Mouse (Mus musculus) midbrain, embryonic 12.5 days (tissue): ENCODE measurements at regions not wholly inside any gene's neighbourhood (a gene's known extent, or its start where the extent isn't known, plus 50 kb on each side); places are given as distances from the start of the nearest gene placed in this dataset.

Experiments used
- ATAC-seq: fragments of 200-750 bp; cut with Nextera tagmentation; 2 replicates; pipeline ENCODE4 v1.8.0; 2017; ENCODE audit warnings: low read depth, moderate TSS enrichment, moderate library complexity; ENCODE audit not compliant: low FRiP score
- H3K27ac ChIP-seq: fragments of 300-500 bp; sonication (generic); replicated peaks from 2 replicates; pipeline ENCODE4 v1.5.1; 2016; ENCODE audit warnings: mild to moderate bottlenecking
- H3K27me3 ChIP-seq: fragments of 300-500 bp; sonication (generic); 2 replicates; pipeline ENCODE4 v1.6.1; 2016; ENCODE audit warnings: mild to moderate bottlenecking
- H3K36me3 ChIP-seq: fragments of 300-500 bp; sonication (generic); 2 replicates; pipeline ENCODE4 v1.6.1; 2016
- H3K4me1 ChIP-seq: fragments of 300-500 bp; sonication (generic); 2 replicates; pipeline ENCODE4 v1.6.1; 2016
- H3K4me2 ChIP-seq: fragments of 300-500 bp; sonication (generic); replicated peaks from 2 replicates; pipeline ENCODE4 v1.6.1; 2016; ENCODE audit warnings: mild to moderate bottlenecking, moderate library complexity
- H3K4me3 ChIP-seq: fragments of 300-500 bp; sonication (generic); 2 replicates; pipeline ENCODE4 v1.5.1; 2016; ENCODE audit warnings: mild to moderate bottlenecking
- H3K9ac ChIP-seq: fragments of 300-500 bp; sonication (generic); replicated peaks from 2 replicates; pipeline ENCODE4 v1.6.1; 2016; ENCODE audit warnings: mild to moderate bottlenecking, moderate library complexity
- H3K9me3 ChIP-seq: fragments of 300-500 bp; sonication (generic); 2 replicates; pipeline ENCODE4 v1.6.1; 2016; ENCODE audit warnings: mild to moderate bottlenecking
- WGBS: fragments of 180-500 bp; shearing (Covaris S2); methylation state at CpG from one replicate; pipeline ENCODE4 v1.1.7; 2016; 5-methylcytosine and 5-hydroxymethylcytosine counted together

DNA sequence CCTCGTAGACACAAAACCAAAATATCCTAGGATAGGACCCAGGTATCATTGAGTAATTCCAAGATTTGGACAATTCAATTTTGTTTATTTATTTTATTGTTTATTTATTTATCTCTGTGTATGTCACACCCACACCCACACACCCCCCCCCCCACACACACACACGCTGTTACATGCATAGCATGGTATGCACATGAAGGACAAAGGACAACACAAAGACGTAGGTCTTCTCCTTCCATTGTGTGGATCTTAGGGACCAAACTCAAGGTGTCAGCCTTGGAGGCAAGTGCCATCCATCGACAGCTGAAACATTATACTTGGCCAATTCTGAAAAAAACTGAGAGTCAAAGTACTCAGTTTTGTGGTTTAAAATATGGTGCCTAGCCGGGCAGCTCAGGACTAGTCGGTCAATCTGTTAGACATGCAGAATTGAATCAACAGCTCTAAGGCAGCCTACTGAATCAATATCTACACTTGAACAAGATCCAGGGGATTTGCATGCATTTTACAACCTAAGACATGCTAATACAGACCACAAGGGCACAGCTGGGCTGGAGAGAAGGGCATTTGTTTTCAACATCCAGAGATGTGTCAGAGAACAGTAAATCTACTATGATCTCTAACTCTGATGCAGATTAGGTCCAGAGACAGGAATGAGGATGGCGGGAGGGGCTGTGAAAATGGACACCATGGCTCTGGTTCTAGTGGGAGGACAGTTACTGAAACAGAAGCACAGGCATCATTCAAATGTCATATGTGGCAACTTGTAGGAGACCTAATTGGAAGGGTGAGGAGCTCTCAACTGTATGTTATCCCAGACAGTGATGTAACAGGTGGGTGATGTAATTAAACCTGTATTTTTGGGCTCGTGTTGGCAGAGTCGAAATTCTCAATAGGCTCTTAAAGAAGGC lies 143.9 kb upstream of the Adgrl2 start:
- Histone ChIP-seq H3K27me3 (no peaks in the 10 kb centered on the region), H3K27ac (no peak overlapping the region), H3K4me3 (no peak overlapping the region), H3K36me3 (no peaks in the 10 kb centered on the region), H3K9me3 (no peaks in the 10 kb centered on the region), H3K4me2 (no peak overlapping the region), H3K9ac (no peak overlapping the region), H3K4me1 (peaks cover 8% of the 10 kb centered on the region; the same call in 1 of the 2 replicates)
- peak; percentile 85 for ATAC-seq
- 76% methylated on average over 9 of the region's 9 CpGs for WGBS

DNA sequence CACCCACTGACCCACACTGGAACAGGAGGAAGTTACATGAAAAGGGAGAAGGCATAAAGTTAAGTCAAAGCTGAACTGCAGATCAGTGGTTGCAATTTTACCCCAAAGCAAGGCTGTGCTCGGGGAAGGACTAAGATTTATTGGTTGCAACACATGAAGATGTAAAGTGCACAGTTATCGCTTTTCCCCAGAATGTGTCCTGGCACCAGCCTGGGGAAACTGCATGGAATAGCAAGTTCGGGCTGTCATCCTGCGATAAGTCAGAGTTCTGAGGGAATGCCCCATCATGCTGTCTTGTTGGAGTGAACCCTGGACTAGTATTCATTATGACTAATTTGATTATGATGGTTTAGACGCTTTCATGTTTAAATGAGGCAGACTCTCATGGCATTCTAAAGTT lies 128.5 kb upstream of the Adgrl2 start:
- no peak overlapping the region for H3K27ac ChIP-seq
- H3K9ac ChIP-seq, result no peak overlapping the region
- ATAC-seq, result no peak
- H3K27me3 ChIP-seq, result no peaks in the 10 kb centered on the region
- H3K4me1 ChIP-seq, result no peaks in the 10 kb centered on the region
- H3K36me3 ChIP-seq, result no peaks in the 10 kb centered on the region
- no peak overlapping the region for H3K4me2 ChIP-seq
- H3K4me3 ChIP-seq, result no peak overlapping the region
- H3K9me3 ChIP-seq, result no peaks in the 10 kb centered on the region
- 91% methylated on average over 5 of the region's 5 CpGs for WGBS

DNA sequence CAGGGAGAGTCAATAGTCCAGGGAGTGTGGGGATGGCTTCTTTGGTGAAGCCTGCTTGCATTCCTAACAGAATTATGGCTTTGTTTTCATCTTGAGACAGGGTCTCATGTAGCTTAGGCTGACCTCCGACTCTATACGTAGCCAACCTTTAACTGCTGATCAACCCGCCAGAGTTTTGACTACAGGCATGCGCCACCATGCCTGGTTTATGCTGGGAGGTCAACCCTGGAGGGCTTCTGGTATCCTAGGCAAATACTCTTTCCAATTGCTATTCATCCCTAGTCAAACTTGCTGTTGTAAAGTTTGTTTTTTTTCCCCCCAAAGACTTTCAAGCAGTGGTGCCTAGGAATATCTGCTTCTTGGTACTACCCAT lies 127.3 kb upstream of the Adgrl2 start:
- no peak overlapping the region for H3K27ac ChIP-seq

DNA sequence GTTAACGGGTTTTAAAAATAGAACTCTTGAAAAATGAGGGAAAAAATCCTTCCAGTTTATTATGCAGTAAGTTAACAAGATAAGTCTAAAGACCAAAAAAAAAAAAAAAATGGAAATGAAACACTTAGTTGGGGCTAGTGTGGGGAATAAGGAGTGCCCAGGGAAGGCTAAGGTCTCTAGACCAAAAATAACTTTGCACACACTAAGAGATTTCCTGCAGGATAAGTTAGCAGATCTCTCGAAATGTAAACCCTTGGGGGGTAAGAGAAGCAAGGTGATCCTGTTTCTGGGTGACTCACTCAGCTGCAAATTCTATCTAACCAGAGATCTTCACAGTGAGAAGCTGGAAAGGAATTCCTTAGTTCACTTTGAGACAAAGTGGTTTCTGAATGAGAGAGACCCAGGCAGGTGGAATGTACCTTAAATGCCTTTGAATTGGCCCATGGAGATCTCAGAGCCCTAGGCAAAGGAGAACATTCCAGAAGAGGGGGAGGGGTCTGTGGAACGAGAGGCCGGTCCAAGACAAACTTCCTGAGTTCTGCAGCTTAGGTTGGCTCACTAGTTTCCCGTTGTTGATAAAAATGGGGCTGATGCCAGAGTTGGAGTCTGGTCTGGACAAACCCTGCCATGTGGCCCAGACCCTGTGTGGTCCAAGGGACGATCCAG lies 126.8 kb upstream of the Adgrl2 start:
- H3K4me1 ChIP-seq, result no peaks in the 10 kb centered on the region
- H3K27ac ChIP-seq, result no peak overlapping the region
- H3K9ac ChIP-seq, result no peak overlapping the region
- no peaks in the 10 kb centered on the region for H3K27me3 ChIP-seq
- 75% methylated on average over 6 of the region's 6 CpGs for WGBS
- no peak for ATAC-seq
- no peaks in the 10 kb centered on the region for H3K9me3 ChIP-seq
- H3K4me2 ChIP-seq, result no peak overlapping the region
- H3K4me3 ChIP-seq, result no peak overlapping the region
- no peaks in the 10 kb centered on the region for H3K36me3 ChIP-seq

More for the DNA sequence above, 127.3 kb upstream of the Adgrl2 start:
- Histone ChIP-seq H3K9ac (no peak overlapping the region), H3K4me3 (no peak overlapping the region), H3K9me3 (no peaks in the 10 kb centered on the region), H3K4me2 (no peak overlapping the region), H3K27me3 (no peaks in the 10 kb centered on the region), H3K36me3 (no peaks in the 10 kb centered on the region), H3K4me1 (no peaks in the 10 kb centered on the region)
- WGBS, result 86% methylated on average over 4 of the region's 4 CpGs
- ATAC-seq, result no peak

DNA sequence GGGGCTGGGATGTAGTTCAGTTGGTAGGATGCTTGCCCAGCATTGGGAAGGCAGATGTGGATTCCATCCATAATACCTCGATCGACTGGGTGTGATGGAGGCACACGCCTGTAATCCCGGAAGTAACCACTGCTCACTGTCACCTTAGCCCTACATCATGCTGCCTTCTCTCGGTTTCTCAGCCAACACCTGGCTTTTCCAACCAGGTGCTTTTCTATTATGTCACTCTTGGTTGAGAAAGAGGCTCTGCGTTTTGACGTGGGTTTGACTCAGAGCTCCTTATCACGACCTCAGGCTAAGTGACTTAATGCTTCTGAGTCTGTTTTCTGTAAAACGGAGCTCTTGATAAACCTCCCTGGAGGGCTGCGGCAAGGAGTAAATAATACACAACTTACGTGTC lies 126.2 kb upstream of the Adgrl2 start:
- WGBS, result 81% methylated on average over 11 of the region's 11 CpGs
- no peak overlapping the region for H3K9ac ChIP-seq
- H3K4me1 ChIP-seq, result no peaks in the 10 kb centered on the region
- no peak overlapping the region for H3K4me2 ChIP-seq
- ATAC-seq, result no peak
- H3K9me3 ChIP-seq, result no peaks in the 10 kb centered on the region
- H3K36me3 ChIP-seq, result no peaks in the 10 kb centered on the region
- no peak overlapping the region for H3K4me3 ChIP-seq
- no peak overlapping the region for H3K27ac ChIP-seq
- no peaks in the 10 kb centered on the region for H3K27me3 ChIP-seq

DNA sequence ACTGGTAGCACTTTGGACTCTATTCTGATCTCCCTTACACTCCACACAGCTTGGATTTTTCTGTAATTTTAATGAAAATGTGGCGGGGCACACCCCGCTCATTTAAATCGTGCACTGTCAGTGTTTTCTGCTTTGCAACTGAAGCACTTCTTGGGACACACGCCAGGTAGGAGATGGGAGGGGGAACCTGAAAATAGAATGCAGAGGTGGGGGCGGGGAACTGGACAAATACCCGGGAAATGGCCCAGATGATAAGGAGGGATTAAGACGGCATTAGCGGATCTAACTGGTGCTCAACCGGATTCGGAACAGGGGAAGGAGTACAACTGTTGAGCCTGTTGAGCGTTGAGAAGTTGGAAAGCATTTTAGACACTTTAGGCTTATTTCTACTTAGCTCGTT lies 125.5 kb upstream of the Adgrl2 start:
- H3K4me2 ChIP-seq, result no peak overlapping the region
- H3K27ac ChIP-seq, result no peak overlapping the region
- no peaks in the 10 kb centered on the region for H3K27me3 ChIP-seq
- H3K36me3 ChIP-seq, result no peaks in the 10 kb centered on the region
- no peak overlapping the region for H3K9ac ChIP-seq
- no peaks in the 10 kb centered on the region for H3K4me1 ChIP-seq
- no peak overlapping the region for H3K4me3 ChIP-seq
- WGBS, result 70% methylated on average over 12 of the region's 12 CpGs
- H3K9me3 ChIP-seq, result no peaks in the 10 kb centered on the region
- ATAC-seq, result no peak

DNA sequence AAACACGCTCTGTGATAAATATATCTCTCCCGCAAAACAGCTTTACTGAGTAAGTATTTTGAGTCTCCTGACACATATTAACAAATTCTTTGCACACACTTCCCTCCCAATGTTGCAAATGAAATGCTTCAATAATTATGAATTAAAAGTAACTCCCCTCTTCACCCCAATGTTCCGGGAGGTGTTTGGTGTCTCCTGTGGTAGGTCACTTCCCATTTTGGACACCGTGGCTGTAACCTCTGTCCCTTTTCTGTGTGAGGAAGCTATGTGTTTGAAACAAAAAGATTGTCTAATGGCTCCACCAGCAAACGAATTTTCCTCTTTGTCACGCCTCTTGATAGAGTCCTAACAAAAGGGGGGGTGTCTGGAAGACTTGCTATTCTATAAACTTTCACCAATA lies 122.5 kb upstream of the Adgrl2 start:
- Histone ChIP-seq H3K4me2 (no peak overlapping the region), H3K4me1 (no peaks in the 10 kb centered on the region), H3K9me3 (no peaks in the 10 kb centered on the region), H3K27ac (no peak overlapping the region), H3K9ac (no peak overlapping the region), H3K4me3 (no peak overlapping the region), H3K36me3 (no peaks in the 10 kb centered on the region), H3K27me3 (no peaks in the 10 kb centered on the region)
- ATAC-seq, result no peak
- WGBS, result 84% methylated on average over 6 of the region's 6 CpGs

DNA sequence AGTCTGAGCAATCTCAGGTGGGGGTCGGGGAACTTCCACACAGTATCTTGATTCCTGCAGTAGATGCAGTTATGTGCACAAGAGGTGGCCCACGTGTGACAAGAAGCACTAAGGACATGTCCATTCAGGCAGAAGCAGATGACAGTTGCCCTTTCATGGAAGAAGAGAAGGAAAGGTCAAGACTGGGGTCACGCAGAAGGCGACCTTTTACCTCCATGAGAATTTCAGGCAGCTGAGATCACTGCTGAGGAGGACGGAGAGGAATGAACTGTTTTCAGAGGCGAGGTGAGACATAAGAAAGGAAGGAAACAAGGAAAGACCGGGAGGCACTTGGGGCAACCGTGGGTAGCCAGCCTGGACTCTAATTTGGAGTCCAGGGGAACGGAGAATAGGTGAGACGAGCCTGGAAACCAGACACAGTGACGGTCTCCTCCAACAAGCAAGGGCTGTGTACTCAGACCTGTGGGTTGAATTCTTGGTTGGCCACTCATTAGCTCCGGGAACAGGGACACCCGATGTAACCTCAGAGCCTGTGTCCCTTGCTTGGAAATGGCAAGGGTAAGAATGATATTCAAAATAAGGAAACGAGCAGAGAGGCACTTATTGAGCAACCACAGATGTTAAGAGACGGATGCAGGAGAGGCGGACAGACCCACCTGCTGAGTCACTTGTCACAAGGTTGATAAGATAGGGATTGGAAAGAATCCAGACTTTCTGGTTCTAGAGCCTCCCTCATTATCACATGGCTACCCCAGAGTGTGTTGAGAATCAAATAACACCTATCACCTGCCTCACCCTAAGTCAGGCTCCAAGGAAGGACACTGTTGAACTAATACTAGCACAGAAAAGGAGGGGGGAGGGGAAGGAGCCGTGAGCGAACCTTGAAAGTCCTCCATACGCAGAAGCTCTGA lies 121.4 kb upstream of the Adgrl2 start:
- Histone ChIP-seq H3K27me3 (no peaks in the 10 kb centered on the region), H3K36me3 (no peaks in the 10 kb centered on the region), H3K4me3 (no peak overlapping the region), H3K9me3 (no peaks in the 10 kb centered on the region), H3K4me1 (no peaks in the 10 kb centered on the region), H3K4me2 (no peak overlapping the region), H3K9ac (no peak overlapping the region), H3K27ac (no peak overlapping the region)
- 67% methylated on average over 19 of the region's 19 CpGs for WGBS
- no peak for ATAC-seq

DNA sequence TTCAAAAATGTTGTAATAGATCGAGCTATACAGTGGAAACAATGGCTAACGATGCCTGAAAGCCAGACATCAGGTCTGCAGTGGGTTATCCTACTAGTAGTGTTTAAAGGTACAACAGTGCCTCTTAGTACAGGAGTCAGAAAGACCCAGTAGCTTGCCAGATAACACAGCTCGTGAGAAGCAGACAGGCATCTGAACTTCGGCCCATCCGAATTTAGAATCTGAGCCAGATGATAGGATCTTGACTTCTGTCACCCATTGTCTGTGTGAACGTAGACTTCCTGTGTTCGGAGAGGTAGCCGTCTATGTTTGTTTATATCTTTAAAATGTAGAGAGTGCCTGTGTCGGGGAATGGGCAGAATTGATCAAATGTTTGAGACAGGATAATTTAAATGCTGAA lies 120.5 kb upstream of the Adgrl2 start:
- H3K4me1 ChIP-seq, result no peaks in the 10 kb centered on the region
- no peaks in the 10 kb centered on the region for H3K36me3 ChIP-seq
- no peak overlapping the region for H3K4me2 ChIP-seq
- ATAC-seq, result no peak
- no peaks in the 10 kb centered on the region for H3K9me3 ChIP-seq
- no peaks in the 10 kb centered on the region for H3K27me3 ChIP-seq
- no peak overlapping the region for H3K4me3 ChIP-seq
- no peak overlapping the region for H3K9ac ChIP-seq
- H3K27ac ChIP-seq, result no peak overlapping the region
- 71% methylated on average over 9 of the region's 9 CpGs for WGBS

DNA sequence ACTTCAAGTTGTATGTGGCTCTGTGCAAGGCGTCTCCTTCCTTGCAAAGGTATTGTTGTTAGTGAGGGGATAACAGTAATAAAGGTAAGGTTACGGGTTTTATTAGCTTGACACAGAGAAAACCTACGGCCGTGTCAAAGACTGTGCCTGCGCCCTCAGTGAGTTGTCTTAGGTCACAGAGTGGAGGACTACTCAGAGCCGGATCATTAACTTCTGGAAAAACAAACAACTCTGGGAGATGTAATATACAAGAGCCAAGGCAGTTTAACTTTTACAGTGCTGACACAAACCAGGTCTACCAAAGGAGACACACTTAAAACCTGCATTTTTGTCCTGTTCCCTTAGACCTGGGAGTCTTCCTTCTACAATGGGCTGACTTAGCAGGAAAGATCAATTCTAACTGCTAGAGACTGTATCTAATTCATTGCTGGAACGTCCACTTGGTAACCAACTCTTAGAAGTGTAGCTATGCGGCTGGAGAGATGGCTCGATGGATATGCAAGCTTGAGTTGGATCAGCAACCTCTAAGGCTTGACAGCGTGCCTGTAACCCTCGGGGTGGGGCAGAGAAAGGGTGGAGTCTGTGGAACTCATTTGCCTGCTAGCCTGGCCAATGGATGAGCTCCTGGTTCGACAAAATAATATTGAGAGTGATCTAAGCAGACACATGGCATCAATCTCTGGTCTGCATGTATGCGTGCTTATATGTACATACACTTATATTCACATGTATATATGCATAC lies 115.5 kb upstream of the Adgrl2 start:
- Histone ChIP-seq H3K4me1 (no peaks in the 10 kb centered on the region), H3K27me3 (no peaks in the 10 kb centered on the region), H3K9me3 (no peaks in the 10 kb centered on the region), H3K4me3 (no peak overlapping the region), H3K36me3 (no peaks in the 10 kb centered on the region), H3K4me2 (no peak overlapping the region), H3K27ac (no peak overlapping the region), H3K9ac (no peak overlapping the region)
- ATAC-seq, result no peak
- WGBS, result 92% methylated on average over 13 of the region's 13 CpGs

DNA sequence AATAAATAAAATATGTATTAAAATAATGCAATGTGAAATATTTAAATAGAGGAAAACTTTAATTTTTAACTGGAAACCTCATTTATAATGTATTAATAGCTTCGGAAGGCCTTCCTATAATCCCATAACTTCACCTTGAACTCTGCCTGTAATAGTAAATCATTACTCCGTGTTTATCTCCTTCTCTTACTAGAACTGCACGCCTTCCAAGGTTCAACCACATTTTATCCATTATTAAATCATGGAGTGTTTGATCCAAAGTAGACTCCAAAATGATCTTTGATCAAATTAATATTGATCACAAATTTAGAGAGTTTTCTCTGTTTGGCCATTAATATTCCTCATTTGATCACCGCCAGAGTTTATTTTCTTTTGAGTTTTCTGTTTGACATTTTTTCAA lies 114.8 kb upstream of the Adgrl2 start:
- no peak overlapping the region for H3K4me2 ChIP-seq
- H3K27me3 ChIP-seq, result no peaks in the 10 kb centered on the region
- no peak overlapping the region for H3K4me3 ChIP-seq
- no peak overlapping the region for H3K27ac ChIP-seq
- no peaks in the 10 kb centered on the region for H3K9me3 ChIP-seq
- ATAC-seq, result no peak
- no peaks in the 10 kb centered on the region for H3K4me1 ChIP-seq
- no peaks in the 10 kb centered on the region for H3K36me3 ChIP-seq
- WGBS, result 95% methylated on average over 4 of the region's 4 CpGs
- no peak overlapping the region for H3K9ac ChIP-seq
